Mouse (Mus musculus): Measurements from ENCODE around the gene Cyp2c50.
"Not testable (repeated sequence)": the region's sequence is repeated elsewhere in the genome, so short reads cannot be mapped to it uniquely, and the experiment has no call there.

Gene Cyp2c50

DNA sequence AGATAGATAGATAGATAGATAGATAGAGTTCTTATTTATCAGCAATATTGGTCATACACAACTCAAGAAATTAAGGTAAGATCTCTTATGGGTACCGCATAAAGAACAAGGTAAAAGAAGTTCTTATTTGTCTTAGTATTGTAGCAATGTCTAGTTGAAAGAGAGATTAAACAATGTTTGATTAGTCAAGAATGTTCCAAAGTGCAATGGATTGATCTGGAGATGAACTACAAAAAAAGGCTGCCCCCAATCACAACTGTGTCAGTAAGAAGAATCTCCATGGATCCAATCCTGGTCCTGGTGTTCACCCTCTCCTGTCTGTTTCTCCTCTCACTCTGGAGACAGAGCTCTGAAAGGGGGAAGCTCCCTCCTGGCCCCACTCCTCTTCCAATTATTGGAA lies at the start of gene Cyp2c50:
Gene Cyp2c50 (plus strand): TSS at position 268 of the 400 bp plus-strand sequence.
- DNase-seq (ENCODE audit: low spot score): not testable (repeated sequence)

DNA sequence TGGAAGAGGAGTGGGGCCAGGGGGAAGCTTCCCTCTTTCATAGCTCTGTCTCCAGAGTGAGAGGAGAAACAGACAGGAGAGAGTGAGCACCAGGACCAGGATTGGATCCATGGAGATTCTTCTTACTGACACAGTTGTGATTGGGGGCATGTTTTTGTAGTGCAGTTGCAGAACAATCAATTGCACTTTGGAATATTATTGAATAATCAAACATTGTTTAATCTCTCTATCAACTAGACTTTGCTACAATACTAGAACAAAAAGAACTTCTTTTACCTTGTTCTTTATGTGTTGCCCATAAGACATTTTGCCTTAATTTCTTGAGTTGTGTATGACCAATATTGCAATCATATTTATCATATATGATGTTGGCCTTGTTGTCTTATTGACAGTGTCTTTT lies 15.8 kb upstream of the Cyp2c50 start, which contains the start of gene Cyp2c54:
Gene Cyp2c54 (minus strand): TSS at position 127 of the 400 bp plus-strand sequence.
- DNase-seq (ENCODE audit: low spot score): no peak

DNA sequence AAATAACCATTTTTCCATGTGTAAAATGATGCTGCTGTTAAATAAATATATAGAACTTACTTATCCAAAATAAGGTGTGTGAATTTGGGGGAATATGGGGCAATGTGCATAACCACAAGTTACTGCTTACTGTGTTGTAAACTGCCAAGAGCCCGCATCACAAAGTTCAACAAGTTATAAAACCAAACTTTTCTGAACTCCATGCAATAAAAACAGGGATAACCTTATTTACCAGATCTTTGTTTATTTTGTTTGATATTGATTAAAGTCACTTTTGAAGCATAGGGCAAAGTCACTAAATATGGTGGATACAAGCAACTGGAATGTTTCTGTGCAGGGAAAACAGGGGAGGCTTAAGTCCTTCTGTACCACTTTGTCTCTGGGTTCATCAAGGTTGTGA lies 1.1 kb upstream of the Cyp2c50 start:
- DNase-seq (ENCODE audit: low spot score): no peak

DNA sequence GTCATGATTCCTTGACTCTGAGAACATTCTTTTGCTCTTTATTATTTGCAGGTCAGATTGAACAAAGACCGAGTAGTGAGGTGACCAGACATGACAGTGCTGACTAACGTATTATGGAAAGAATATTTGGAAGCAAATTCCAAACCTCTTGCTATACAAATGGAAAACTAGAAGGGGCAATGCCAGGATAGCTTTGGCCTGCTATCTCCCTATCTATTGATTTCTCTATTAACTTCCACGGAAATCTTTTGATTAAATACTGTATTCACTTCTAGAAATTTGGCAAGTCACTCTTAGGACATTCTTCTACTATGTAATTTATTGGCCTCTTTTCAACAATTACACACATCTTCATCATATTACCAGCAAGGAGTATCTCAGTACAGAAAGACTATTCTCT lies 1.6 kb downstream of the Cyp2c50 start:
- no peak for DNase-seq (ENCODE audit: low spot score)

DNA sequence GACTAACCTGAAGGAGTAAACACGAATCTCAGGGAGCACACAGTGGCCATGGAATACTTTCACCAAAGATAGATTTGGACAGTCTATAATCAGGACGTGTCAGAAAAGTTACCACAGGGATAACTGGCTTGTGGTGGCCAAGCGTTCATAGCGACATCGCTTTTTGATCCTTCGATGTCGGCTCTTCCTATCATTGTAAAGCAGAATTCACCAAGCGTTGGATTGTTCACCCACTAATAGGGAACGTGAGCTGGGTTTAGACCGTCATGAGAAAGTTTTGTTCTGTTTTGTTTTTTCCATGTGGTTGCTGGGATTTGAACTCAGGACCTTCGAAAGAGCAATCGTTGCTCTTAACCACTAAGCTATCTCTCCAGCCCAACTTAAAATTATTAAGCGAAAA lies 30.1 kb downstream of the Cyp2c50 start:
- DNase-seq (ENCODE audit: low spot score): not testable (repeated sequence)

DNA sequence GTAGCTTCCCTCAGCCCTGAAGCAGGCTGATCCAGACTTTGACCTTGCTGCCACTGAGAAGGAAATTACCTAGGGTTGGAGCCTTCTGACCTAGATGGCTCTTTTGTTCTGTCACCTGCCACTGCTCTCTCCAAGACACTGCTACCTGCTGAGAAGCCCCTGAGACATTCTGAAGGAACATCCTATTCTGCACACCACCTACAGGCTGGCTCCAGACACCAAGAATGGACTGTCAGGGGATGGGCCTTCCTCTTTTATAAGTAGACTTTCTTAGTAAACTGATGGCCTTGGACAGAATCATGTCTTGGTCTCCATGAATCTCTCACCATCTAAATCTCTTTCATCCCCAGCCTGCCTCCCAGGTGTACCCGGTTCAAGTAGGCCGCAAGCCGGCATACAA lies 35.7 kb downstream of the Cyp2c50 start:
- DNase-seq (ENCODE audit: low spot score): not testable (repeated sequence)

DNA sequence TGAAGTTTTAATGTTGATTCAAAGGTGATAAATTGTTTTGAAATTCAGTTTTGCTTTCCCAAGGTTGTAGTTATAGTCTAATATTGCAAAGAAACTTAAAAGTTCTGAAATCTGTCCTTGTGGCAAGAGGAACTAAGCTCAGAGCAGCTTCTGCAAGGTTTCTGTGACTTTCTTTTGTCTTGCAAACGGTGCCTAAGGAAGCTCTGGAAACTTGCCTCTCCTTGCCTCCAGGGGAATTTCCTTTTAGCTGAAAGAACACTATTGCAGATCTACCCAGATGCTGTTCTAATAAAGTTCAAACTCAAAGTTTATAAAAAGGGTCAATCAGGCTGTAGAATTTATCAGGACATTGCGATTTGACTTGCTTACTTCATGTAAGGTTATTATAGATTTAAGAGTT lies 37.5 kb downstream of the Cyp2c50 start:
- DNase-seq (ENCODE audit: low spot score): not testable (repeated sequence)

All from left cerebral cortex, adult 11 months (tissue).